Mouse (Mus musculus): ENCODE measurements at regions not wholly inside any gene's neighbourhood (a gene's known extent, or its start where the extent isn't known, plus 50 kb on each side); places are given as distances from the start of the nearest gene placed in this dataset.

DNA sequence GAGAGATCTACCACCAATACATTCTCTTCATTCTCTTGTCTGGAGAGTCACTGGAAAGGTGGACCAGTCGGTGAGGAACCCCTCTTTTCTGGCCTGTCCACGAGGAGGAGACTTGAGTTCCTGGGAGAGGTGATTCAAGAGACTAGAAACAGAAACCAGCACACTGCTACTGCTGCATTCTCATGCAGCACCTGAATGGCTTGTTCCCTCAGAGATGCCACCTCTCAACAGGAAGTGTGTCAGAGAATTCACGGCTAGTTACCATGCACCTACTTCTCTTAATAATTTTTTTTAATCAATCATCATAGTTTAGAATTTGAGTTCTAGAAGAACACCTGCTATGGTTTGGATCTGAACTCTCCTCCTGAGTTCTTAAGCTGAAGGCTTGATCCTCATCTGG lies 52.0 kb upstream of the Dynlrb2 start:
- Histone ChIP-seq H3K4me1 (no peaks in the 10 kb centered on the region), H3K9ac (no peak overlapping the region), H3K4me2 (no peak overlapping the region), H3K36me3 (replicated peaks) (no peaks in the 10 kb centered on the region), H3K9me3 (no peaks in the 10 kb centered on the region), H3K27ac (no peak overlapping the region), H3K27me3 (replicated peaks) (no peaks in the 10 kb centered on the region), H3K4me3 (no peak overlapping the region)
- 87% methylated on average over 3 of the region's 3 CpGs for WGBS
- ATAC-seq (replicated peaks), result no peak

DNA sequence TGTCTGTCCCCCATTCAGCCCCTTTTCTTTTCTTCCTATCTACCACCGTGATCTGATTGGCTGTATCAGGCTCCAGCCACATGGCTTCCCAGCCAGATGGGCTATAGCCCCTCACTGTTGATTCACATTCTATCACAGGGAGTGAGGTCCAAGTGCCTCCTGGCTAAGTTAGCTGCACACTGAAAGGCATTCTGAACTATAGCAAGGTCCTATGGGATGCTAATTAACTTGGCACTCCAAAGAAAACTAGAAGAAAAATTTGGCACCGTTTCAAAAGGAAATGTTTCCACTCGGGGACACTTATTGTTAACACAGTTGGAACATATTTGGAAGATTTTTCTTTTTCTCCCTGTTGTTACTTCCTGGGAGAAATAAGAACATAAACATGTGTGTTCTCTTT lies 53.4 kb upstream of the Dynlrb2 start:
- no peaks in the 10 kb centered on the region for H3K9me3 ChIP-seq
- H3K4me3 ChIP-seq, result no peak overlapping the region
- H3K4me1 ChIP-seq, result no peaks in the 10 kb centered on the region
- no peak overlapping the region for H3K9ac ChIP-seq
- H3K36me3 ChIP-seq (replicated peaks), result no peaks in the 10 kb centered on the region
- no peaks in the 10 kb centered on the region for H3K27me3 ChIP-seq (replicated peaks)
- H3K27ac ChIP-seq, result no peak overlapping the region
- H3K4me2 ChIP-seq, result no peak overlapping the region
- no peak for ATAC-seq (replicated peaks)
- 59% methylated on average over 3 of the region's 3 CpGs for WGBS

DNA sequence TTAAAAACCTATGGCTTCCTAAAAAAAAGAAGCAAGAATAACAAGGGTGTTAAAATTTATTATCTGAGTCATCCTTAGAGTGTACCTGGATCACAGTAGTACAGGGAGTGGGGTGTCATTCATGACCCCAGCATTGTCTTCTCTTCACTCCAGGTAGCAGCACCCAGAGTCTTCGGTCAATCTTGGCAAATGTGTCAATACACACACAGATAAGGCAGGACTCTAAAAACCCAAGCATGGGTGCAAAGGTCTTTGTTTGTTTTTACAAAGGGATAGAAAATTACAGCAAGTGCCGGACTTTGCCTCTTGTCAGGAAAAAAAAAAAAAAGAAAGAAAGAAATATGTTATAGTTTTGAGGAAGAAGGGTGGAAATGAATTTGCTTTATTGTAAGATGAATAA lies 57.3 kb upstream of the Dynlrb2 start:
- no peak overlapping the region for H3K4me2 ChIP-seq
- no peaks in the 10 kb centered on the region for H3K27me3 ChIP-seq (replicated peaks)
- H3K27ac ChIP-seq, result no peak overlapping the region
- H3K36me3 ChIP-seq (replicated peaks), result no peaks in the 10 kb centered on the region
- H3K4me1 ChIP-seq, result no peaks in the 10 kb centered on the region
- 0 out of 2 replicates have a peak, but pooled peaks cover 3% of the 10 kb centered on the region for H3K9me3 ChIP-seq
- H3K9ac ChIP-seq, result no peak overlapping the region
- 82% methylated on average over 2 of the region's 2 CpGs for WGBS
- H3K4me3 ChIP-seq, result no peak overlapping the region
- ATAC-seq (replicated peaks), result no peak

DNA sequence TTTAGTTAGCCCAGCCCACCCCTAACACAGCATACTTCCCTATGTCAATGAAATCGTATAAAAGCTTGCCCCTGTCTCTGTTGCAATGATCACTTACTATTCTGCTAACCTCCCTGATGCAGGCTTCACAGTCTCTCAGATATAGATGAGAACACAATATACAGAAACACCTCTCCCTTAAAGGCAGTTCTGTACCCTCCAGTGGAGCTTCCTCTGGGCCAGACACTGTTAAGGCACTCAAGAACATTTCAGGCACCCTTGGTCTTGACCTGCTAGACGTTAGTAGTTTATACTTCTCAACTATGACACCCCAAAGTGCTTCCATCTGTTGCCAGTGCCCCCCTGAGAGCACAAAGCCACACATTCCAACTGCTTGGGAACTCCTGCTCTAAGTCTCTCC lies 61.9 kb upstream of the Dynlrb2 start:
- Histone ChIP-seq H3K9ac (no peak overlapping the region), H3K27me3 (replicated peaks) (peaks cover 4% of the 10 kb centered on the region; the same call in 1 of the 2 replicates), H3K36me3 (replicated peaks) (no peaks in the 10 kb centered on the region), H3K4me3 (no peak overlapping the region), H3K27ac (no peak overlapping the region), H3K4me2 (no peak overlapping the region), H3K9me3 (0 out of 2 replicates have a peak, but pooled peaks cover 3% of the 10 kb centered on the region), H3K4me1 (no peaks in the 10 kb centered on the region)
- 57% methylated on average over 2 of the region's 2 CpGs for whole genome bisulfite sequencing
- ATAC-seq (replicated peaks), result no peak

DNA sequence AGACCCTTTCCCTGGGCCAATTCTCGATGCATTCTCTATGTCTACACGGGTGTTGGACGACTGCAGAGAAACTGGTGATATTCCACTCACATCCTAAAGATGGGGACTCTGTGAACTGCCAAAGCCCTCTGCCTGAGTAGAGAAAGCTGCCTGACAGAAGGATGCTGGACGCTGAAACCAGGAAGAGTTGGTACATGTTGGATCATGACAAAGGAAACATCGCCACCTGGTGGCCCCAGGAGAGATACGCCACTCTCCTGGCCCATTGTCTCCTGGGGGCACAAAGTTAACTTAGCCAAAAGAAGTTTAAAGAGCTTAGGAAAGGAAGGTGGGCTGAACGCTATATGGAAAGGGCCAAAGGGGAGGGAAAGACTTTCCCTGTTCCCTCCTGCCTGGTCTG lies 65.9 kb upstream of the Dynlrb2 start:
- Histone ChIP-seq H3K9ac (no peak overlapping the region), H3K9me3 (no peaks in the 10 kb centered on the region), H3K27ac (no peak overlapping the region), H3K4me3 (no peak overlapping the region), H3K36me3 (replicated peaks) (no peaks in the 10 kb centered on the region), H3K4me2 (no peak overlapping the region), H3K4me1 (peaks cover 9% of the 10 kb centered on the region), H3K27me3 (replicated peaks) (peaks cover 4% of the 10 kb centered on the region; the same call in 1 of the 2 replicates)
- no peak for ATAC-seq (replicated peaks)
- WGBS, result 16% methylated on average over 7 of the region's 7 CpGs

DNA sequence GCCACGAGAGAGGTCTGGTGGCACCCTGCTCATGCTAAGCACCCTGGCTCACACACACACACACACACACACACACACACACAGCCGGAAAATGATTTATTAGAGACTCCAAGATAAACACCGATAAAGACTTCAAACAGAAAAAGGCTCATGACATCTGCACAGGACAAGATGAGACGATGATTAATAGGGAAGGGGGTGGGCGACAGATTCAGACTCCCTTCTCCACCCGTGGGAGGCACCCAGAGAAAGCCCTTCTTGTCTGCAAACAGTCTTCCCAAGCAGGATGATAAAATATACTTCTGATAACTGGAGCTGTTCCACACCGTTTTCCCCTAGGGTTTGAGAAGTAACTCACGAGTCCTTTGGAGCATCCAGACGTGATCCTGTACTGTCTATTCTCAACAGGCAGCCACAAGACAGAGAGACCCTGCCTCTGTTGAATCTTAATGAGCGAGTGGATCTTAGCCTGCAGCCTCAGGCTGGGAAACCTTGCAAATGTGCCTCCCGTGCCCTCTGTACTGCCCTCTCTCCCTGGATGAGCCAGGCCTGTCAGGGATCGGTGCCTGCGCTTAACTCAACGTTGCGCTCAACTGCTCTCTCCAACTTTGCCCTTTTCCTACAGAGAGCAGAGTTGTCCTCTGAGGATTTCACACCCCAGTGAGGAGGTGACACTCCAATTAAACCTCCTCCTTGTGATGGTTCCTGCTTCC lies 69.3 kb upstream of the Dynlrb2 start:
- ATAC-seq (replicated peaks), result no peak
- Histone ChIP-seq H3K9me3 (no peaks in the 10 kb centered on the region), H3K4me2 (no peak overlapping the region), H3K9ac (no peak overlapping the region), H3K4me3 (no peak overlapping the region), H3K4me1 (peaks cover 9% of the 10 kb centered on the region), H3K27ac (no peak overlapping the region), H3K36me3 (replicated peaks) (no peaks in the 10 kb centered on the region), H3K27me3 (replicated peaks) (0 out of 2 replicates have a peak, but pooled peaks cover 3% of the 10 kb centered on the region)
- WGBS, result 45% methylated on average over 15 of the region's 15 CpGs

DNA sequence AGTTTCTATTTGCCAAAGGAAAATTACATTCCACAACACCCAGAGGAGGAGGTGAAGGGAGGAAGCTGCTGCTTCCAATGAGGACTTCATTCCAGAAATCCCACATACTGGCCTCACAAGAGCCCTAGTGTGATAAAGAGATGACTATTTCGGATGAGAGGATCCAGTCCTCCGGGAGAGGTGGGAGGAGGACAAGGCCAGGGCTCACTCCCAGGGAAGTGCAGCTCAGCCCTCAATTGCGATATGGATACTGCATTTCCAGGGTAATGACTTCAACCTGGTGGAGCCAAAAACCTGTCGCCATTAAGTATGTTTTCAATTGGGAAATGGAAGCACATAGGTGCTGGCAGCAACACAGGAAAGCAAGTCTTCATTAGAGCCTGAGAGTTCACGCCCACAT lies 74.7 kb upstream of the Dynlrb2 start:
- H3K4me1 ChIP-seq, result peaks cover 3% of the 10 kb centered on the region; the same call in 1 of the 2 replicates
- H3K4me3 ChIP-seq, result no peak overlapping the region
- H3K27ac ChIP-seq, result no peak overlapping the region
- H3K27me3 ChIP-seq (replicated peaks), result 0 out of 2 replicates have a peak, but pooled peaks cover 3% of the 10 kb centered on the region
- H3K36me3 ChIP-seq (replicated peaks), result no peaks in the 10 kb centered on the region
- no peak overlapping the region for H3K9ac ChIP-seq
- no peak for ATAC-seq (replicated peaks)
- 86% methylated on average over 5 of the region's 5 CpGs for WGBS
- no peaks in the 10 kb centered on the region for H3K9me3 ChIP-seq
- H3K4me2 ChIP-seq, result no peak overlapping the region

DNA sequence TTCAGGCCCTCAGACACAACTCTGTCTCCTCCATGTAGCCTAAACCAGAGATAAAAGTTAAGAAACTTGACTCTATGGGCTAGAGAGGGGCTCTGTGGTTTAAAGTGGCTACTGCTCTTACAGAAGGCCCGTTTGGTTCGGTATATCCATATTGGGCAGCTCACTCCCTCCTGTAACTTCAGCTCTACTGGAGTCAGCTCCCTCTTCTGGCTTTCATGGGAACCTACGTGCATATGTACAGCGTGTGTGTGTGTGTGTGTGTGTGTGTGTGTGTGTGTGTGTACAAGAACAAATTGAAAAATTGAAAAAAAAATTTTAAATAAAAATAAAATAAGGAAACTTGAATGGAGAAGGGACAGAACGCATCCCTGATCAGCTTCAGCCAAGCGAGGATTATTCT lies 75.1 kb upstream of the Dynlrb2 start:
- 71% methylated on average over 6 of the region's 6 CpGs for WGBS
- Histone ChIP-seq H3K27ac (no peak overlapping the region), H3K4me1 (no peaks in the 10 kb centered on the region), H3K27me3 (replicated peaks) (0 out of 2 replicates have a peak, but pooled peaks cover 3% of the 10 kb centered on the region), H3K36me3 (replicated peaks) (no peaks in the 10 kb centered on the region), H3K9ac (no peak overlapping the region), H3K4me3 (no peak overlapping the region), H3K4me2 (no peak overlapping the region), H3K9me3 (no peaks in the 10 kb centered on the region)
- ATAC-seq (replicated peaks), result no peak

DNA sequence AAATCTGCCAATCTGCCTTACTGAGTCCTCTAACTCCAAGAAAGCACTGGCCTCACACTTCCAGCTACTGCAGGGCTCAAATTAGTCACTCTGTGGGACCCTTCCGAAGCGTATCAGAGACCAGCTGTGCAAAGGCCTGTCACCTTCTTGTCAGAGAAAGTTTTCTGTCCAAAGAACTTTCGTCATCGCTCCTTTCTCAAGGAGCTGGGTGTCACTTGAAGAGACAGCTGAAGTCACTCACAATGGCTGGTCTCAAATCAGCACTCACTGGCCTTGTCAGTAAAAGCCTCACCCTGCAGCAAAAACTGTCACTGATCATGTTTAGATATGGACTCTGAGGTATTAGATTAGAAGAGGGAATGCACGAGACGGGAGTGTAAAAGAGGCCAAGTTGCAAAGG lies 81.9 kb upstream of the Dynlrb2 start:
- no peaks in the 10 kb centered on the region for H3K4me1 ChIP-seq

DNA sequence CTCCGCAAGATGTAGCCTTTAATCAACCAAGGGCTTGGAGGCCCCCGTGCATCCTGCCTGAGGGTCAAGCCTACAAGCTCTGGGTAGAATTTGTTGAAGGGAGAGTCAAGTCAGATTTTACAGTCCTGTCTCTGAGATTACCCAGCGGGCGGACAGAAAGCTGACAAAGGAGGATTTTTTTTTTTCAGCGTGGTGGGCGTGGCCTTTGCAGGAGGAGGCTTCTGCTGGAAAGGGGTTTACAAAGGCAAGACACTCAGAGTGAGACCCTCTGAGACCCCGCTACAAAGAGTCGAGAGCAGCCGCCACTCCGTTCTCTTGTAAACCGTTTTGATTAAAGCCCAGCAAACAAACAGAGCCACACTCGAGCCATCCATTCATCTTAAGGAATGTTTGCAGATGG lies 92.1 kb upstream of the Dynlrb2 start:
- Histone ChIP-seq H3K27me3 (replicated peaks) (no peaks in the 10 kb centered on the region; the same call in 1 of the 2 replicates), H3K9me3 (no peaks in the 10 kb centered on the region), H3K27ac (no peak overlapping the region), H3K4me2 (peak overlapping the region; percentile 40), H3K9ac (no peak overlapping the region), H3K4me3 (peak overlapping the region; percentile 11; the same call in 1 of the 2 replicates), H3K36me3 (replicated peaks) (no peaks in the 10 kb centered on the region), H3K4me1 (peaks cover 9% of the 10 kb centered on the region)
- WGBS, result 10% methylated on average over 12 of the region's 12 CpGs
- ATAC-seq (replicated peaks), result no peak

More for the DNA sequence above, 81.9 kb upstream of the Dynlrb2 start:
- no peak overlapping the region for H3K4me2 ChIP-seq
- H3K4me3 ChIP-seq, result no peak overlapping the region
- no peaks in the 10 kb centered on the region for H3K36me3 ChIP-seq (replicated peaks)
- no peaks in the 10 kb centered on the region for H3K9me3 ChIP-seq
- no peak for ATAC-seq (replicated peaks)
- no peaks in the 10 kb centered on the region for H3K27me3 ChIP-seq (replicated peaks)
- WGBS, result 59% methylated on average over 6 of the region's 6 CpGs
- H3K9ac ChIP-seq, result no peak overlapping the region
- no peak overlapping the region for H3K27ac ChIP-seq

DNA sequence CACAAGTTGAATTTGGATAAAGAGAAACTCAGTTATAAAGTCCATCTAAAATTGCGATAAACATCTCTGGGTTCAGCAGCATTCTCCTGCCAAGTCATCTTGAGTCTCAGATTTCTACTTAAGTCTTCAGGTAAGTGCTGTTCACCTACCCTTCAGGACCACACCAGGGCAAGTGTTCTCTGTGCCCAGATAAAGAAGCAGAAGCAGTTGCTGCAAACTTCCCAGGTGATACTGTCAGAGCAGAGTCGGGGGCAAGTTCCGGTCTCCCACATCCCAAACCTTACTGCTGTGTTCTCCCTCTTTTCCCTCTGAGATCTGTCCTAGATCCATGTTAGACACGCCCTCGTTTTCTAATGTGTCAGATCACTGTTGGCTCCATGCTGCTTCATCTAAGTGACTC lies 94.7 kb upstream of the Dynlrb2 start:
- H3K4me2 ChIP-seq, result no peak overlapping the region
- no peak overlapping the region for H3K4me3 ChIP-seq

DNA sequence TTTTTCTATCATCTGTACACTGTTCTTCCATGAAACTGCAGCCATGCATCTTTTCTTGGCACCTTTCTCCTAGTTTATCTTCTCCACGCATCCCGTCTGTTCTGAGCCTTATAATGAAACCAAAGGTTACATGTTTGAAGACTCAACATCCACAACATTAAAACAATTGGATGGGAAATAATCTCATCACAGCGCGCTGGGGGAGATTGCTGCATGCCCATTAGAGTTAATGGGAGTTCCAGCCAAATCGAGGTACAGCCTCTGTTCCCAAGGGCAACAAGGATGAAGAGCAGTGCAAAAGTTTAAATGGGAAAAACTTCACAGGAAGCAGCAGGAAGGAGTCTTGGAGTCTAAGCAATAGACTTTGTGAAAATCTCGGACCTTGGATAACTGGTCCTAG lies 95.8 kb upstream of the Dynlrb2 start:
- H3K27me3 ChIP-seq (replicated peaks), result no peaks in the 10 kb centered on the region; the same call in 1 of the 2 replicates
- no peak for ATAC-seq (replicated peaks)
- H3K4me3 ChIP-seq, result no peak overlapping the region
- no peak overlapping the region for H3K9ac ChIP-seq
- no peak overlapping the region for H3K27ac ChIP-seq
- no peak overlapping the region for H3K4me2 ChIP-seq
- 92% methylated on average over 6 of the region's 6 CpGs for WGBS
- H3K36me3 ChIP-seq (replicated peaks), result no peaks in the 10 kb centered on the region
- peaks cover 9% of the 10 kb centered on the region for H3K4me1 ChIP-seq
- no peaks in the 10 kb centered on the region for H3K9me3 ChIP-seq

More for the DNA sequence above, 94.7 kb upstream of the Dynlrb2 start:
- ATAC-seq (replicated peaks), result no peak
- Histone ChIP-seq H3K27me3 (replicated peaks) (no peaks in the 10 kb centered on the region; the same call in 1 of the 2 replicates), H3K27ac (no peak overlapping the region), H3K9me3 (no peaks in the 10 kb centered on the region), H3K4me1 (peaks cover 9% of the 10 kb centered on the region), H3K9ac (no peak overlapping the region), H3K36me3 (replicated peaks) (no peaks in the 10 kb centered on the region)
- WGBS, result 83% methylated on average over 5 of the region's 5 CpGs

DNA sequence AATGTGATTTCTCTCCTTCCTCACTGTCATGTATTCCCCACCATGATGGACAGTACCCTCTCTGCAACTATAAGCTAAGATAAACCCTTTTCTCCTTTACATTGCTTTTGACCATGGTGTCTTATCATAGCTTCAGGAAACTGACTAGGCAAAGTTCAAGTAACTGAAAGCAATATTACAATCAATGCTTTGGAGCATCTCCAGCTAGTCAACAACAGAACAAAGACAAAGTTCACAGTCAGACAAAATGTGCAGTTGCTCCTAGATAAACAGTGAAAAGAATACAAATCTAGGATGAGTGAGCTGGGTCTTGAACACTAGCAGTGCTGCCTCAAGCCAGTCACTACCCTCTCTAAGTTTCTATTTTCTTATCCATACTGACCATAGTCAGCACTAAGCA lies 100.2 kb upstream of the Dynlrb2 start:
- Histone ChIP-seq H3K9me3 (no peaks in the 10 kb centered on the region), H3K27me3 (replicated peaks) (no peaks in the 10 kb centered on the region), H3K36me3 (replicated peaks) (no peaks in the 10 kb centered on the region), H3K4me1 (no peaks in the 10 kb centered on the region), H3K27ac (no peak overlapping the region), H3K4me3 (no peak overlapping the region), H3K9ac (no peak overlapping the region), H3K4me2 (no peak overlapping the region)
- no peak for ATAC-seq (replicated peaks)
